Mouse (Mus musculus) olfactory bulb, adult 2 months (tissue): ENCODE data around the gene Epha3. TPM values are rescaled to one million over a fixed set of nuclear protein-coding genes. Genes with fewer than 3 reads are reported as not detected.

Experiments used
- H3K27ac ChIP-seq: fragments of 200-500 bp; 2 replicates; pipeline ENCODE4 v1.5.1; 2012; ENCODE audit warnings: low read depth, low read length; ENCODE audit not compliant: insufficient read depth
- H3K4me1 ChIP-seq: fragments of 200-500 bp; 2 replicates; pipeline ENCODE4 v1.6.1; 2012; ENCODE audit warnings: low read length; ENCODE audit not compliant: control insufficient read depth, insufficient read depth
- H3K4me3 ChIP-seq: fragments of 200-500 bp; 2 replicates; pipeline ENCODE4 v1.5.1; 2012; ENCODE audit warnings: mild to moderate bottlenecking, low read depth, low read length, moderate library complexity; ENCODE audit not compliant: insufficient read depth
- CTCF ChIP-seq: fragments of 200-500 bp; IDR thresholded peaks from 2 replicates; pipeline ENCODE4 v1.5.1; 2012; ENCODE audit warnings: low read depth, mild to moderate bottlenecking, low read length, moderate library complexity; ENCODE audit not compliant: insufficient read depth
- POLR2A ChIP-seq: fragments of 200-500 bp; IDR thresholded peaks from 2 replicates; pipeline ENCODE4 v1.6.1; 2012; ENCODE audit warnings: mild to moderate bottlenecking, low read depth, low read length, moderate library complexity; ENCODE audit not compliant: insufficient read depth
- WGBS: fragments of 180-500 bp; shearing (Covaris S2); methylation state at CpG from one replicate; pipeline ENCODE4 v1.1.7; 2018; 5-methylcytosine and 5-hydroxymethylcytosine counted together
- polyA plus RNA-seq: library from polyadenylated mRNA; stranded (reverse); fragments of >200 nt; gene quantifications from 2 replicates; pipeline ENCODE4 v1.2.4, GENCODE M21; 2012; ENCODE audit warnings: low replicate concordance; ENCODE audit not compliant: missing spikeins, insufficient read depth, insufficient read length

Gene Epha3
- polyA plus RNA-seq, 1 experiment = not detected

DNA sequence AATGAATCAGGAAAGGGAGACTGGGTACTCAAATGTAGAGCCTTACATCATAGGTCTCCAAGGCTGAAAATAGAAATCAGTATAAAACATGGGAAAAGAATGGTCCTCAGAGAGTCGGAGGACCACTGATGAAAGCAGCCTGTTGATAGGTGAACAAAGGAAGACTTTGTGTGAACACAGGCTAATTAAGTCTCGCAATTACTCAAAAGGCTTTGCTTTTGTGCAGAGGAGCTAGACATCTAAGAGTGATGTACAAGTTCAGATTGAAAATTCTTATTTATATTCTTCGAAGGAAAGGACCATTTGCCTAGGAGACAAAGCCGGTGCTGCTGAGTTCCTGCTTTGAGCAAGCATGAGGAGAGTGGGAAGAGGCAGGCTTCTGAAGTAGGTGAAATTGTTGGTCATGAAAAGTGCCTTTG is 363.0 kb downstream of the Epha3 start:
- Histone ChIP-seq H3K27ac (no peak overlapping the region), H3K4me3 (no peak overlapping the region), H3K4me1 (no peaks in the 10 kb centered on the region)
- WGBS = 37% methylated on average over 4 of the region's 4 CpGs
- no peak for TF ChIP-seq CTCF
- no peak for TF ChIP-seq POLR2A
